Mouse (Mus musculus) G1E (cell line): ENCODE measurements at regions not wholly inside any gene's neighbourhood (a gene's known extent, or its start where the extent isn't known, plus 50 kb on each side); places are given as distances from the start of the nearest gene placed in this dataset.

Experiments
- CTCF ChIP-seq: IDR thresholded peaks from 2 replicates; pipeline ENCODE4 v1.5.1; 2012; ENCODE audit warnings: low read depth, low read length, inconsistent platforms, mixed read lengths
- GATA2 ChIP-seq: IDR thresholded peaks from 2 replicates; pipeline ENCODE4 v1.6.1; 2012; ENCODE audit warnings: low read depth, low read length, inconsistent platforms, borderline replicate concordance

GRCm38 (mm10) chr1:42008046-42008445, 687.5 kb upstream of the Pou3f3 start:
- TF ChIP-seq CTCF (no peak), GATA2 (no peak)
